Mouse (Mus musculus): Measurements from ENCODE around the gene Izumo1. TPM values are rescaled to one million over a fixed set of nuclear protein-coding genes. Genes with fewer than 3 reads are reported as not detected.

The Izumo1 gene
- 0.17 and 0.29 TPM in 2 replicates for polyA plus RNA-seq (2015; fragmentation: Nextera tagmentation; extraction: Ambion mirVana)

GRCm38 (mm10) chr7:45621443-45621842, at the start of gene Izumo1:
Gene Izumo1, plus strand, starts transcription at chr7:45621811.
- Histone ChIP-seq H3K4me2 (ENCODE audit: low read length) (no peak within 1 kb of the TSS), H3K27me3 (ENCODE audit: insufficient read depth, low read length) (peaks cover 6% of the 10 kb centered on the region; the same call in 1 of the 2 replicates), H3K4me3 (replicated peaks; ENCODE audit: low read depth, low read length) (no peak within 1 kb of the TSS), H3K9me3 (replicated peaks; ENCODE audit: low read length) (no peaks in the 10 kb centered on the region), H3K4me1 (replicated peaks; ENCODE audit: insufficient read depth, low read length) (0 out of 2 replicates have a peak, but pooled peaks cover 10% of the 10 kb centered on the region), H3K27ac (no peak within 1 kb of the TSS), H3K9ac (ENCODE audit: low read depth, low read length) (no peak within 1 kb of the TSS), H3K36me3 (ENCODE audit: insufficient read depth, low read length) (no peaks in the 10 kb centered on the region)
- no peak for ATAC-seq (replicated peaks; ENCODE audit: low FRiP score, low read depth)
- no peak for DNase-seq (ENCODE audit: low spot score)
- TF ChIP-seq CTCF (IDR thresholded peaks at IDR 0.05; ENCODE audit: low read depth): no peak
- WGBS: 34% methylated on average over 9 of the region's 9 CpGs

- Histone ChIP-seq H3K27me3 (ENCODE audit: insufficient read depth, low read length) (no peaks in the 10 kb centered on the region), H3K36me3 (ENCODE audit: insufficient read depth, low read length) (peaks cover 13% of the 10 kb centered on the region; the same call in 1 of the 2 replicates), H3K9ac (ENCODE audit: low read depth, low read length) (no peak overlapping the region), H3K4me3 (replicated peaks; ENCODE audit: low read depth, low read length) (no peak overlapping the region), H3K4me2 (ENCODE audit: low read length) (peak overlapping the region; percentile 84), H3K27ac (no peak overlapping the region), H3K4me1 (replicated peaks; ENCODE audit: insufficient read depth, low read length) (peaks cover 33% of the 10 kb centered on the region), H3K9me3 (replicated peaks; ENCODE audit: low read length) (no peaks in the 10 kb centered on the region)
- ATAC-seq (replicated peaks; ENCODE audit: low FRiP score, low read depth): no peak
- no peak for TF ChIP-seq CTCF (IDR thresholded peaks at IDR 0.05; ENCODE audit: low read depth)
- 45% methylated on average over 1 of the region's 1 CpGs for WGBS
- no peak for DNase-seq (ENCODE audit: low spot score)
Observed at GRCm38 (mm10) chr7:45571966-45572365, 49.6 kb upstream of the Izumo1 start.

GRCm38 (mm10) chr7:45573954-45574353, 47.7 kb upstream of the Izumo1 start:
- no peak overlapping the region for H3K9ac ChIP-seq (ENCODE audit: low read depth, low read length)
- H3K36me3 ChIP-seq (ENCODE audit: insufficient read depth, low read length): peaks cover 18% of the 10 kb centered on the region; the same call in 1 of the 2 replicates
- ATAC-seq (replicated peaks; ENCODE audit: low FRiP score, low read depth) (no peak), DNase-seq (ENCODE audit: low spot score) (no peak)
- peak overlapping the region; percentile 85 for H3K27ac ChIP-seq
- 44% methylated on average over 8 of the region's 8 CpGs for WGBS
- H3K9me3 ChIP-seq (replicated peaks; ENCODE audit: low read length): no peaks in the 10 kb centered on the region
- TF ChIP-seq CTCF (IDR thresholded peaks at IDR 0.05; ENCODE audit: low read depth): no peak
- H3K4me2 ChIP-seq (ENCODE audit: low read length): peak overlapping the region; percentile 41
- H3K4me3 ChIP-seq (replicated peaks; ENCODE audit: low read depth, low read length): peak overlapping the region; percentile 15; the same call in 1 of the 2 replicates
- no peaks in the 10 kb centered on the region for H3K27me3 ChIP-seq (ENCODE audit: insufficient read depth, low read length)
- H3K4me1 ChIP-seq (replicated peaks; ENCODE audit: insufficient read depth, low read length): peaks cover 33% of the 10 kb centered on the region

GRCm38 (mm10) chr7:45574472-45575379, 46.9 kb upstream of the Izumo1 start:
- Histone ChIP-seq H3K27me3 (ENCODE audit: insufficient read depth, low read length) (no peaks in the 10 kb centered on the region), H3K36me3 (ENCODE audit: insufficient read depth, low read length) (peaks cover 18% of the 10 kb centered on the region; the same call in 1 of the 2 replicates), H3K9ac (ENCODE audit: low read depth, low read length) (peak overlapping the region; percentile 35; the same call in 1 of the 2 replicates), H3K4me1 (replicated peaks; ENCODE audit: insufficient read depth, low read length) (peaks cover 33% of the 10 kb centered on the region), H3K27ac (peak overlapping the region; percentile 85), H3K4me3 (replicated peaks; ENCODE audit: low read depth, low read length) (peak overlapping the region; percentile 15), H3K9me3 (replicated peaks; ENCODE audit: low read length) (no peaks in the 10 kb centered on the region), H3K4me2 (ENCODE audit: low read length) (peak overlapping the region; percentile 41)
- peak; percentile 60 for DNase-seq (ENCODE audit: low spot score)
- ATAC-seq (replicated peaks; ENCODE audit: low FRiP score, low read depth): peak; percentile 65
- TF ChIP-seq CTCF (IDR thresholded peaks at IDR 0.05; ENCODE audit: low read depth): no peak
- WGBS: 46% methylated on average over 15 of the region's 15 CpGs

- no peaks in the 10 kb centered on the region for H3K27me3 ChIP-seq (ENCODE audit: insufficient read depth, low read length)
- H3K4me3 ChIP-seq (replicated peaks; ENCODE audit: low read depth, low read length): no peak overlapping the region
- no peak overlapping the region for H3K27ac ChIP-seq
- no peaks in the 10 kb centered on the region for H3K9me3 ChIP-seq (replicated peaks; ENCODE audit: low read length)
- no peak for ATAC-seq (replicated peaks; ENCODE audit: low FRiP score, low read depth)
- 89% methylated on average over 6 of the region's 6 CpGs for WGBS
- no peak for DNase-seq (ENCODE audit: low spot score)
- H3K4me2 ChIP-seq (ENCODE audit: low read length): no peak overlapping the region
- H3K36me3 ChIP-seq (ENCODE audit: insufficient read depth, low read length): peaks cover 16% of the 10 kb centered on the region
- TF ChIP-seq CTCF (IDR thresholded peaks at IDR 0.05; ENCODE audit: low read depth): no peak
- H3K9ac ChIP-seq (ENCODE audit: low read depth, low read length): no peak overlapping the region
- H3K4me1 ChIP-seq (replicated peaks; ENCODE audit: insufficient read depth, low read length): 0 out of 2 replicates have a peak, but pooled peaks cover 3% of the 10 kb centered on the region
Observed at GRCm38 (mm10) chr7:45585923-45586322, 35.7 kb upstream of the Izumo1 start.
